Mouse (Mus musculus) frontal cortex, postnatal 10 days (tissue): Measurements from ENCODE around the gene Irf2.

ENCODE experiments used
- DNase-seq, 2 experiments: peaks; one replicate each; pipeline ENCODE4 v3.0.0; 2022; ENCODE audit warnings: low spot score in 2 of 2, mixed read lengths in 1 of 2

Irf2 gene

GRCm38 (mm10) chr8:46843855-46844254 lies 104.3 kb downstream of the Irf2 start:
- DNase-seq: no peak

GRCm38 (mm10) chr8:46844371-46844973 lies 104.9 kb downstream of the Irf2 start:
- DNase-seq: no peak

GRCm38 (mm10) chr8:46844974-46845774 lies 105.6 kb downstream of the Irf2 start:
- DNase-seq: peak in 1 of 2 experiments; percentile 27

GRCm38 (mm10) chr8:46845891-46846290 lies 106.4 kb downstream of the Irf2 start:
- no peak for DNase-seq

GRCm38 (mm10) chr8:46846893-46847292 lies 107.4 kb downstream of the Irf2 start:
- DNase-seq: no peak

- DNase-seq: no peak
Measured at GRCm38 (mm10) chr8:46848011-46848641, 108.6 kb downstream of the Irf2 start.

- no peak for DNase-seq
Measured at GRCm38 (mm10) chr8:46848931-46849330, 109.4 kb downstream of the Irf2 start.

- DNase-seq: no peak
Measured at GRCm38 (mm10) chr8:46849458-46849857, 109.9 kb downstream of the Irf2 start.

- no peak for DNase-seq
Measured at GRCm38 (mm10) chr8:46850258-46850897, 110.8 kb downstream of the Irf2 start.

- DNase-seq: no peak
Measured at GRCm38 (mm10) chr8:46851560-46851959, 112.0 kb downstream of the Irf2 start.

GRCm38 (mm10) chr8:46852377-46852776 lies 112.8 kb downstream of the Irf2 start:
- peak in 1 of 2 experiments; percentile 18 for DNase-seq

GRCm38 (mm10) chr8:46859164-46859846 lies 119.8 kb downstream of the Irf2 start:
- DNase-seq: no peak

GRCm38 (mm10) chr8:46859847-46860167 lies 120.3 kb downstream of the Irf2 start:
- no peak for DNase-seq

- DNase-seq: no peak
Measured at GRCm38 (mm10) chr8:46862508-46862907, 123.0 kb downstream of the Irf2 start.

- no peak for DNase-seq
Measured at GRCm38 (mm10) chr8:46865428-46865827, 125.9 kb downstream of the Irf2 start.

- DNase-seq: no peak
Measured at GRCm38 (mm10) chr8:46867440-46867839, 127.9 kb downstream of the Irf2 start.

GRCm38 (mm10) chr8:46868346-46869065 lies 129.0 kb downstream of the Irf2 start:
- no peak for DNase-seq

- no peak for DNase-seq
Measured at GRCm38 (mm10) chr8:46869521-46869925, 130.0 kb downstream of the Irf2 start.

GRCm38 (mm10) chr8:46871086-46871485 lies 131.6 kb downstream of the Irf2 start:
- DNase-seq: no peak

GRCm38 (mm10) chr8:46875615-46876293 lies 136.2 kb downstream of the Irf2 start:
- no peak for DNase-seq

- DNase-seq: no peak
Measured at GRCm38 (mm10) chr8:46881348-46881747, 141.8 kb downstream of the Irf2 start.
